Comparison of ENCODE assay signal across 9 mouse cellular contexts in the genomic region with DNA sequence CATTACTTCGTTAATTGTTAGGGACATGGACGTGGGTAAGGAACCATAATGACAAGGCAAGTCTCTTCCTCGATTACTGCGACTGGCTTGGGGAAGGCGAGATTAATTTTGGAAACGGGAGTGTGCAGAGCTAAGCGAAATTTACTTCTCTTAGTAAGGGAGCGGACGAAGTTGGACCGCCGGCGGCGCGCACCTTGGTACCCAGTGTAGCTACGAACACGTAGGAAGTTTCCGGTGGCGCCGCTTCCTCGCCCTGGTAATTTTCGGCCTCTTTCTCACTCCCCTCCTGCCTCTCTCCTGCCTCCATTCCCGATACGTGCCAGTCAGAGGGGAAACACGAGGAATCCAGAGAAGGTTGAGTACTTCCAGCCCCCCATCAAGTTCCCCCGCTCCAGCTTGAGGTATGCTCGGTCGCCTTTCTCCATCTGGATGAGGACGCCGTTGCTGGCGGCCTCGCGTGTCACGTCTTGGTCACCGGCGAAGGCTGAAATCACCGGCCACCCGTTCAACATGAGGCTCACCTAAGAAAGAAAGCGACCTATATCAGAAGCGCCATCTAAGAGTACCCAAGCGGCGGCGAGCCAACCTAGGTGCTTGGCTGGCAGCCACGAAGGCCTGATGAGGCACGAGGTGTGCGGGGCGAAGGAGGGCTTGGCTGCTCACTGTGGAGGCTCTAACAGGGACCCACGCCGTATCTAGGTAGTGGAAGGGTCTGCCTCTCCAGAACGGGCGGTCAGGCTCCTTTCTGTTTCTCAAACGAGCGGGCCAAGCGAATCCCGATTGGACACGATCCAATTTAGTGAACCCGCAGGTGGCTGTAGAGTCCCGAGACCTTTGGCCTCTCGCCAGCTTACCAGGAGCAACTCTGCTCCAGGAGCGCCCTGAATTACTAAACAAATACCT. TPM values are rescaled to one million over a fixed set of nuclear protein-coding genes. Genes with fewer than 3 reads are reported as not detected.
DNase-seq lines count a peak whose midpoint lies in the region; ATAC-seq and TF ChIP-seq lines count a peak whose summit lies in the region.
"Had no signal": no experiment of that assay in that cellular context is flagged by ENCODE, and none has a peak within 500 bp of the region (broad histone marks: within the 10 kb centered on the region; RNA-seq: fewer than 3 reads in every experiment).

No protein-coding gene starts in this region.

- peak overlapping the region; percentile 51 for H3K4me3 ChIP-seq in heart, embryonic 10.5 days
- H3K4me3 ChIP-seq in heart, embryonic 15.5 days = peak overlapping the region; percentile 38
- H3K4me3 ChIP-seq in olfactory bulb, adult 2 months (ENCODE audit: insufficient read depth, low read depth, low read length) = 0 out of 2 replicates have a peak overlapping the region, but pooled peaks have one; percentile 3
- H3K4me3 ChIP-seq: liver, embryonic 15.5 days had no signal

- peaks cover 98% of the 10 kb centered on the region for H3K27me3 ChIP-seq in heart, embryonic 10.5 days (ENCODE audit: insufficient read depth, poor library complexity, severe bottlenecking)
- H3K27me3 ChIP-seq in heart, embryonic 15.5 days = peaks cover 96% of the 10 kb centered on the region

- DNase-seq in heart, embryonic 10.5 days (ENCODE audit: low spot score) = no peak
- no peak for DNase-seq in heart, adult 8-10 months (ENCODE audit: low spot score)
- peak; percentile 93 for DNase-seq in cerebellum, adult 9-11 months
- peak; percentile 30 for DNase-seq in kidney, postnatal 14 days
- DNase-seq in ovary, postnatal 36 days (ENCODE audit: low spot score) = no peak
- DNase-seq in frontal cortex, postnatal 14 days (ENCODE audit: low spot score in 2 of 2) = no peak

- ATAC-seq in heart, embryonic 15.5 days (replicated peaks; ENCODE audit: insufficient number of reproducible peaks, insufficient read depth, low FRiP score, low read depth) = no peak

- H3K9ac ChIP-seq in heart, embryonic 15.5 days = no peak overlapping the region
- H3K9ac ChIP-seq: liver, embryonic 15.5 days had no signal

- peaks cover 45% of the 10 kb centered on the region for H3K4me1 ChIP-seq in heart, embryonic 10.5 days
- H3K4me1 ChIP-seq in heart, embryonic 15.5 days (replicated peaks) = peaks cover 45% of the 10 kb centered on the region
- H3K4me1 ChIP-seq in olfactory bulb, adult 2 months (ENCODE audit: control insufficient read depth, insufficient read depth, low read length) = peaks cover 34% of the 10 kb centered on the region

- H3K9me3 ChIP-seq in heart, embryonic 10.5 days = no peaks in the 10 kb centered on the region
- no peaks in the 10 kb centered on the region for H3K9me3 ChIP-seq in heart, embryonic 15.5 days (replicated peaks)
- H3K9me3 ChIP-seq: liver, embryonic 15.5 days had no signal

- H3K27ac ChIP-seq in heart, embryonic 10.5 days = no peak overlapping the region
- H3K27ac ChIP-seq in heart, embryonic 15.5 days = no peak overlapping the region
- no peak overlapping the region for H3K27ac ChIP-seq in olfactory bulb, adult 2 months (ENCODE audit: insufficient read depth, low read depth, low read length)
- H3K27ac ChIP-seq: liver, embryonic 15.5 days had no signal

- under 1% methylated on average over 59 of the region's 59 CpGs for WGBS in heart, embryonic 10.5 days
- 1% methylated on average over 59 of the region's 59 CpGs for WGBS in heart, embryonic 15.5 days
- WGBS in olfactory bulb, adult 2 months = 6% methylated on average over 59 of the region's 59 CpGs

- no peak for TF ChIP-seq CTCF in olfactory bulb, adult 2 months (IDR thresholded peaks at IDR 0.05; ENCODE audit: insufficient read depth, low read depth, low read length)

- peak overlapping the region; percentile 96 for H3K4me2 ChIP-seq in heart, embryonic 15.5 days
- H3K4me2 ChIP-seq: liver, embryonic 15.5 days had no signal

- H3K36me3 ChIP-seq in heart, embryonic 10.5 days = no peaks in the 10 kb centered on the region
- H3K36me3 ChIP-seq in heart, embryonic 15.5 days = no peaks in the 10 kb centered on the region
- H3K36me3 ChIP-seq: liver, embryonic 15.5 days had no signal

- no peak for TF ChIP-seq POLR2A in olfactory bulb, adult 2 months (IDR thresholded peaks at IDR 0.05; ENCODE audit: insufficient read depth, low read depth, low read length)

RNA-seq across cellular contexts. Expression of a gene that starts 2.2 kb away (rescaled TPM):
- polyA plus RNA-seq in heart, embryonic 10.5 days (2016; fragmentation: Nextera tagmentation; extraction: Ambion mirVana) = 0.16 and 0.85 TPM in 2 replicates
- under 1 TPM; 0.28 to 0.81 (median 0.38) TPM for total RNA-seq in heart, adult 8-10 months (2022)
- polyA plus RNA-seq in heart, embryonic 15.5 days (2015; fragmentation: Nextera tagmentation; extraction: Ambion mirVana) = 0.15 TPM in 1 of 2 replicates, not detected in the other
- not detected in 2 replicates for polyA plus RNA-seq in olfactory bulb, adult 2 months (2012; ENCODE audit: insufficient read depth, insufficient read length, low replicate concordance, missing spikeins)
- polyA plus RNA-seq: liver, embryonic 15.5 days had no signal

Comparison
In these comparisons a context has a peak if more than half of its experiments do, and no peak if none do; other contexts are left out.
1. DNase-seq: peak in cerebellum, adult 9-11 months (single experiment) and kidney, postnatal 14 days (single experiment); none in heart, embryonic 10.5 days (single experiment), heart, adult 8-10 months (single experiment), ovary, postnatal 36 days (single experiment) and frontal cortex, postnatal 14 days (0 of 2).
2. Peak in every context shown above with its lines, with median percentiles within 50 percentile points of each other: H3K4me3 ChIP-seq.